Mouse (Mus musculus): ENCODE results near the gene Htr1d. TPM values are rescaled to one million over a fixed set of nuclear protein-coding genes. Genes with fewer than 3 reads are reported as not detected.

Gene Htr1d
- total and polyA plus RNA-seq, 3 experiments: not detected

- TF ChIP-seq UBTF (IDR thresholded peaks at IDR 0.05; ENCODE audit: borderline replicate concordance, insufficient read depth, low read depth, low read length): no peak
- no peak for TF ChIP-seq TBP (IDR thresholded peaks at IDR 0.05; ENCODE audit: low read depth, low read length)
- TF ChIP-seq POLR2A (IDR thresholded peaks at IDR 0.05; ENCODE audit: control insufficient read depth in 1 of 2, insufficient read depth in 1 of 2, low read depth in 1 of 2, low read length in 2 of 2, poor library complexity in 1 of 2): no peak
- TF ChIP-seq HCFC1 (IDR thresholded peaks at IDR 0.05; ENCODE audit: low read depth, low read length): no peak
- TF ChIP-seq EP300 (IDR thresholded peaks at IDR 0.05; ENCODE audit: low read depth in 1 of 2, low read length in 2 of 2): no peak
- TF ChIP-seq MAZ (IDR thresholded peaks at IDR 0.05; ENCODE audit: low read depth, low read length): no peak
- TF ChIP-seq MYB (IDR thresholded peaks at IDR 0.05; ENCODE audit: low read depth, low read length): no peak
- TF ChIP-seq TAL1 (IDR thresholded peaks at IDR 0.05; ENCODE audit: low read length): no peak
- TF ChIP-seq RAD21 (IDR thresholded peaks at IDR 0.05; ENCODE audit: low read depth, low read length): no peak
- TF ChIP-seq ETS1 (IDR thresholded peaks at IDR 0.05; ENCODE audit: low read depth, low read length): no peak
- no peak for TF ChIP-seq CHD2 (IDR thresholded peaks at IDR 0.05; ENCODE audit: low read length)
- no peaks in the 10 kb centered on the region for H3K9me3 ChIP-seq (replicated peaks; ENCODE audit: insufficient read depth, low read length)
- DNase-seq (ENCODE audit: low read depth, low spot score): no peak
- H3K4me3 ChIP-seq (ENCODE audit: control insufficient read depth in 1 of 2, insufficient read depth in 1 of 2, low read depth in 2 of 2, low read length in 2 of 2): no peak overlapping the region
- no peaks in the 10 kb centered on the region for H3K4me1 ChIP-seq (ENCODE audit: control insufficient read depth in 1 of 2, insufficient read depth in 2 of 2, low read length in 2 of 2)
- no peaks in the 10 kb centered on the region for H3K36me3 ChIP-seq (ENCODE audit: control insufficient read depth in 1 of 2, insufficient read depth in 2 of 2, low read length in 2 of 2)
- H3K27me3 ChIP-seq (ENCODE audit: control insufficient read depth in 1 of 2, insufficient read depth in 2 of 2, low read length in 2 of 2): peaks cover 0 to 3% of the 10 kb centered on the region in 2 experiments; a peak in 1 of 4 replicates
- no peaks in the 10 kb centered on the region for H3K79me2 ChIP-seq (ENCODE audit: control insufficient read depth, insufficient read depth, low read length, poor library complexity)
- no peak overlapping the region for H3K9ac ChIP-seq (ENCODE audit: control insufficient read depth, low read depth, low read length, poor library complexity, severe bottlenecking)
- no peak overlapping the region for H3K27ac ChIP-seq (ENCODE audit: control insufficient read depth, low read depth, low read length)
Measured at GRCm38 (mm10) chr4:136401806-136402205, 21.5 kb upstream of the Htr1d start.

DNA sequence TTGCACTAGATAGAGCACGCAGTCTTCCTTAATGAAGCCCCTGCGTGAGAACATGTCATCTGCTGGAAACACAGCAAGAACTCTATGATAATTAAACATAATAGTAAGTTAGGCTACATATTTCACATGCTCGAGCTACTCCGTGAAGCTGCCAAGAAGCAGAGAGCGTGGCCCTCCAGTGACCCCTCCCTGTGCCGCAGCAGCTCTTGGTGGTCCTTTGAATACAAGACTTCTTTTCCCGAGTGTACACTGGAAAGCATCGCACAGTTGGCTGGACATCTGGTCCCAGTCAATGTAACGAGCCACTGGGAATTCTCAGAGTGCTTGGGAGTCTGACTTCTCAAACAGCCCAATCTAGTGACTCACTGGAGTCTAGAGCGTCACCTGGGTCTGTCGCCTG lies 15.5 kb upstream of the Htr1d start:
- H3K4me3 ChIP-seq (ENCODE audit: control insufficient read depth in 1 of 2, insufficient read depth in 1 of 2, low read depth in 2 of 2, low read length in 2 of 2): no peak overlapping the region
- peaks cover 0 to 3% of the 10 kb centered on the region in 2 experiments; a peak in 1 of 4 replicates for H3K27me3 ChIP-seq (ENCODE audit: control insufficient read depth in 1 of 2, insufficient read depth in 2 of 2, low read length in 2 of 2)
- H3K36me3 ChIP-seq (ENCODE audit: control insufficient read depth in 1 of 2, insufficient read depth in 2 of 2, low read length in 2 of 2): no peaks in the 10 kb centered on the region
- TF ChIP-seq MYB (IDR thresholded peaks at IDR 0.05; ENCODE audit: low read depth, low read length): no peak
- no peak for TF ChIP-seq SMC3 (IDR thresholded peaks at IDR 0.05; ENCODE audit: low read depth, low read length)
- TF ChIP-seq MXI1 (IDR thresholded peaks at IDR 0.05; ENCODE audit: low read depth, low read length): no peak
- TF ChIP-seq TCF12 (IDR thresholded peaks at IDR 0.05; ENCODE audit: low read depth, low read length): no peak
- no peak for TF ChIP-seq ZC3H11A (IDR thresholded peaks at IDR 0.05; ENCODE audit: low read depth, low read length)
- no peak for TF ChIP-seq GABPA (IDR thresholded peaks at IDR 0.05; ENCODE audit: low read depth, low read length)
- no peak for DNase-seq (ENCODE audit: low read depth, low spot score)
- no peaks in the 10 kb centered on the region for H3K79me2 ChIP-seq (ENCODE audit: control insufficient read depth, insufficient read depth, low read length, poor library complexity)
- H3K9ac ChIP-seq (ENCODE audit: control insufficient read depth, low read depth, low read length, poor library complexity, severe bottlenecking): no peak overlapping the region
- no peak overlapping the region for H3K27ac ChIP-seq (ENCODE audit: control insufficient read depth, low read depth, low read length)
- no peaks in the 10 kb centered on the region; a peak in 1 of 4 replicates for H3K4me1 ChIP-seq (ENCODE audit: control insufficient read depth in 1 of 2, insufficient read depth in 2 of 2, low read length in 2 of 2)
- no peaks in the 10 kb centered on the region for H3K9me3 ChIP-seq (replicated peaks; ENCODE audit: insufficient read depth, low read length)
